In genomic region chr5:7933933-7934675, GRCm38 (mm10) we compare ENCODE assay signal across 17 mouse cellular contexts. TPM values are rescaled to one million over a fixed set of nuclear protein-coding genes. Genes with fewer than 3 reads are reported as not detected.
DNase-seq lines count a peak whose midpoint lies in the region; ATAC-seq and TF ChIP-seq lines count a peak whose summit lies in the region.
"Had no signal": no experiment of that assay in that cellular context is flagged by ENCODE, and none has a peak within 500 bp of the region (broad histone marks: within the 10 kb centered on the region; RNA-seq: fewer than 3 reads in every experiment).

No protein-coding gene starts in this region.

- peak; percentile 14 for DNase-seq in gastrocnemius, postnatal 14 days
- no peak for DNase-seq in gastrocnemius, adult 8-10 months (ENCODE audit: low spot score in 2 of 2)
- DNase-seq in lung, postnatal 36 days = no peak
- DNase-seq in forebrain, postnatal 0 days = peak; percentile 17
- peak; percentile 17 for DNase-seq in telencephalon, adult 2 months (ENCODE audit: low read depth, low spot score)
- DNase-seq in retina, postnatal 1 day = no peak
- DNase-seq in embryo, embryonic 10 days (ENCODE audit: low spot score) = no peak
- DNase-seq: B cell, adult 2 months; cerebellum, adult 2 months; heart, postnatal 10 days; left cerebral cortex, postnatal 4 days; spleen, adult 18-20 months; thymus, adult 2 months had no signal

- H3K9ac ChIP-seq in lung, embryonic 16.5 days (ENCODE audit: low read length) = no peak overlapping the region
- no peak overlapping the region for H3K9ac ChIP-seq in forebrain, postnatal 0 days

- no peaks in the 10 kb centered on the region for H3K27me3 ChIP-seq in lung, embryonic 16.5 days (ENCODE audit: control insufficient read depth, insufficient read depth, low read depth, low read length)
- H3K27me3 ChIP-seq in forebrain, postnatal 0 days (ENCODE audit: insufficient read depth, low read length) = no peaks in the 10 kb centered on the region

- H3K4me2 ChIP-seq in lung, embryonic 16.5 days (ENCODE audit: low read depth, low read length) = no peak overlapping the region
- no peak overlapping the region for H3K4me2 ChIP-seq in forebrain, postnatal 0 days (ENCODE audit: low read depth)

- TF ChIP-seq CTCF in forebrain, postnatal 0 days (IDR thresholded peaks at IDR 0.05; ENCODE audit: low read depth) = no peak

- H3K36me3 ChIP-seq in lung, embryonic 16.5 days (ENCODE audit: control insufficient read depth, insufficient read depth, low read length) = no peaks in the 10 kb centered on the region
- H3K36me3 ChIP-seq in forebrain, postnatal 0 days (ENCODE audit: insufficient read depth) = no peaks in the 10 kb centered on the region

- 46% methylated on average over 2 of the region's 2 CpGs for WGBS in lung, embryonic 16.5 days
- 27% methylated on average over 2 of the region's 2 CpGs for WGBS in forebrain, postnatal 0 days

- intact Hi-C loops in gastrocnemius, postnatal 14 days (cut with DNase I; ENCODE audit: low total_unique reads) = no loop called here

- ATAC-seq in lung, embryonic 16.5 days (ENCODE audit: low read depth) = peak; percentile 86
- no peak for ATAC-seq in forebrain, postnatal 0 days
- ATAC-seq: hindbrain, embryonic 16.5 days had no signal

- no peaks in the 10 kb centered on the region; the same call in 1 of the 2 replicates for H3K4me1 ChIP-seq in lung, embryonic 16.5 days (replicated peaks; ENCODE audit: control insufficient read depth, insufficient read depth, low read length)
- H3K4me1 ChIP-seq in forebrain, postnatal 0 days (ENCODE audit: insufficient read depth) = no peaks in the 10 kb centered on the region

- H3K4me3 ChIP-seq in lung, embryonic 16.5 days (ENCODE audit: low read length) = no peak overlapping the region
- no peak overlapping the region for H3K4me3 ChIP-seq in forebrain, postnatal 0 days (ENCODE audit: low read depth, low read length)

- H3K9me3 ChIP-seq in lung, embryonic 16.5 days (ENCODE audit: control insufficient read depth, low read length) = no peaks in the 10 kb centered on the region
- no peaks in the 10 kb centered on the region for H3K9me3 ChIP-seq in forebrain, postnatal 0 days (ENCODE audit: low read length)

- H3K27ac ChIP-seq in lung, embryonic 16.5 days (ENCODE audit: low read length) = 0 out of 2 replicates have a peak overlapping the region, but pooled peaks have one; percentile 43
- H3K27ac ChIP-seq in forebrain, postnatal 0 days (ENCODE audit: low read depth, low read length) = no peak overlapping the region

RNA-seq across cellular contexts. Expression of gene Steap4, which starts 26.2 kb away (rescaled TPM):
- total RNA-seq in gastrocnemius, postnatal 14 days (2021) = 10 to 100 TPM; 31.6 to 35.9 TPM
- total RNA-seq in gastrocnemius, adult 8-10 months (2022) = 10 to 100 TPM in 3 of 4 experiments, 1 to 10 TPM in 1; 9.3 to 16.9 (median 10.8) TPM
- 3.4 and 5.4 TPM in 2 replicates for polyA plus RNA-seq in lung, embryonic 16.5 days (2015; fragmentation: Nextera tagmentation; extraction: Ambion mirVana)
- 0.23 and 0.43 TPM in 2 replicates for total RNA-seq in forebrain, postnatal 0 days (2014; rRNA removed)
- polyA plus RNA-seq in forebrain, postnatal 0 days (2015; fragmentation: Nextera tagmentation; extraction: Ambion mirVana) = 0.33 and 0.46 TPM in 2 replicates
- total RNA-seq: granulocyte monocyte progenitor cell, adult 5-6 weeks had no signal
- polyA plus RNA-seq: neural tube, embryonic 14.5 days had no signal

Comparison
In these comparisons a context has a peak if more than half of its experiments do, and no peak if none do; other contexts are left out.
1. DNase-seq: peak in gastrocnemius, postnatal 14 days (single experiment), forebrain, postnatal 0 days (single experiment) and telencephalon, adult 2 months (single experiment); none in gastrocnemius, adult 8-10 months (0 of 2), lung, postnatal 36 days (single experiment), retina, postnatal 1 day (single experiment) and embryo, embryonic 10 days (single experiment).